Mouse (Mus musculus) E14TG2a.4 (cell line): ENCODE measurements around the gene Six4.

Source experiments
- CTCF ChIP-seq: conservative IDR thresholded peaks from 2 replicates; pipeline ENCODE4 v1.5.1; 2014; ENCODE audit warnings: low read length
- NANOG ChIP-seq: IDR thresholded peaks from 2 replicates; pipeline ENCODE4 v1.6.1; 2014; ENCODE audit warnings: borderline replicate concordance, low read length, mixed read lengths

DNA sequence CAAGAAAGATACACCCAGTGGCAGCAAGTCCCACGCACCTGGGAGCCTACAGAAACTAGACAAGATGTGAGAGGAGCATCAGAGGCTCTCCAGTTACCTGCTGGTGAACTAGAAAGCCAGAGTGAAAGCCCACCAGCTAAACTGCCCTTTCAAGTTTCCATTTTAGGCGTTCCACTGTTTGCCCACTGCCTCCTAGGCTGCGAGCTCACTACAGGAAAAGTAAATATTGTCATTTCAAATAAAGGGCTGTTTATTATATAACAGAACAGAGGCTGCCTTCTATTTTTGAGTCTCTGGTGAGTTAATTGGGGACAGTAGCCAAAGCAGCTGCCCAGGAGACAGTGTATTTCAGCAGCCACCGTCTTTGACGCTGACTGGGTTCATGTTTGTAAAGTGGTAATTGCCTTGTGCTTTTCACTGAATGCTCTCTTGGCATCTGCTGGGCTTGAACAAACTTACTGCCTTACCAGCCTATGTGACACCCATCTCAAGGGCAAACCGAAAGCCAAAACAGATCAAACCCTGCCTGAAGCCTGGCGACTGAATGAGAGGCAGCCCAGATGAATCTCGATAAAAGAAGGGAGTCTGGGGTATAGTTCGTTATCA is 52.3 kb downstream of the Six4 start:
- TF ChIP-seq CTCF, result no peak
- TF ChIP-seq NANOG, result no peak
